Mouse (Mus musculus): ENCODE data around the gene Olfr243.
"Not testable (repeated sequence)": the region's sequence is repeated elsewhere in the genome, so short reads cannot be mapped to it uniquely, and the experiment has no call there.

Gene Olfr243

GRCm38 (mm10) chr7:103714371-103714770 lies at the start of gene Olfr243:
Gene Olfr243 (plus strand): TSS chr7:103714671.
- DNase-seq (ENCODE audit: low read depth, low spot score) = no peak

GRCm38 (mm10) chr7:103671091-103671490 lies 43.4 kb upstream of the Olfr243 start, which contains the start of gene Olfr624:
Gene Olfr624 (minus strand): TSS chr7:103671191.
- DNase-seq (ENCODE audit: low read depth, low spot score) = no peak

- DNase-seq (ENCODE audit: low read depth, low spot score) = no peak
Measured at GRCm38 (mm10) chr7:103682420-103682819, 32.1 kb upstream of the Olfr243 start, which contains the start of gene Olfr625-ps1. Gene Olfr625-ps1 (plus strand): TSS chr7:103682720.

- no peak for DNase-seq (ENCODE audit: low read depth, low spot score)
Measured at GRCm38 (mm10) chr7:103699469-103699868, 15.0 kb upstream of the Olfr243 start.

GRCm38 (mm10) chr7:103712024-103712423 lies 2.4 kb upstream of the Olfr243 start:
- DNase-seq (ENCODE audit: low read depth, low spot score) = no peak

- not testable (repeated sequence) for DNase-seq (ENCODE audit: low read depth, low spot score)
Measured at GRCm38 (mm10) chr7:103716398-103716797, 1.9 kb downstream of the Olfr243 start.

- no peak for DNase-seq (ENCODE audit: low read depth, low spot score)
Measured at GRCm38 (mm10) chr7:103730074-103730473, 15.6 kb downstream of the Olfr243 start, which contains the start of gene Olfr628. Gene Olfr628 (plus strand): TSS chr7:103730374.

- no peak for DNase-seq (ENCODE audit: low read depth, low spot score)
Measured at GRCm38 (mm10) chr7:103744843-103745242, 30.4 kb downstream of the Olfr243 start, which contains the start of gene Olfr629. Gene Olfr629 (minus strand): TSS chr7:103744943.

- no peak for DNase-seq (ENCODE audit: low read depth, low spot score)
Measured at GRCm38 (mm10) chr7:103757233-103757632, 42.8 kb downstream of the Olfr243 start, which contains the start of gene Olfr630. Gene Olfr630 (minus strand): TSS chr7:103757333.

- not testable (repeated sequence) for DNase-seq (ENCODE audit: low read depth, low spot score)
Measured at GRCm38 (mm10) chr7:103762212-103762611, 47.7 kb downstream of the Olfr243 start.

GRCm38 (mm10) chr7:103767687-103768086 lies 53.2 kb downstream of the Olfr243 start:
- DNase-seq (ENCODE audit: low read depth, low spot score) = not testable (repeated sequence)
